Mouse (Mus musculus) pancreas, adult 10 weeks (tissue): ENCODE data around the gene Rbm15b. TPM values are rescaled to one million over a fixed set of nuclear protein-coding genes. Genes with fewer than 3 reads are reported as not detected.

Experiments used
- polyA plus RNA-seq: library from polyadenylated mRNA; stranded (reverse); fragments of 350-450 nt; fragmentation: Illumina TruSeq; extraction: RNeasy Lipid Tissue Mini Kit (QIAGEN cat#74804); gene quantifications from one replicate; pipeline ENCODE4 v1.2.3, GENCODE M21; 2015; ENCODE audit warnings: low read depth, low replicate concordance; ENCODE audit not compliant: insufficient read depth

The Rbm15b gene
- polyA plus RNA-seq = 5.0 TPM

GRCm38 (mm10) chr9:106886828-106887702 lies at the start of gene Rbm15b:
TSS of gene Rbm15b (minus strand) at chr9:106887428.

GRCm38 (mm10) chr9:106891829-106892551 lies 4.8 kb upstream of the Rbm15b start, which contains the start of gene Manf:
TSS of gene Manf (minus strand) at chr9:106891979.

Other genes starting within 250 kb of the Rbm15b start
- gene Grm2, start 231.3 kb downstream of the Rbm15b start, polyA plus RNA-seq = not detected
- gene Tex264, start 201.5 kb downstream of the Rbm15b start, polyA plus RNA-seq = 18.5 TPM
- gene Rad54l2, start 98.2 kb downstream of the Rbm15b start, polyA plus RNA-seq = 2.5 TPM
- 7.4 TPM for gene Dcaf1, start 65.6 kb downstream of the Rbm15b start, polyA plus RNA-seq
- gene Manf, start 4.6 kb upstream of the Rbm15b start, polyA plus RNA-seq = 139 TPM